Mouse (Mus musculus): Measurements from ENCODE around the gene Acadl.

The Acadl gene

DNA sequence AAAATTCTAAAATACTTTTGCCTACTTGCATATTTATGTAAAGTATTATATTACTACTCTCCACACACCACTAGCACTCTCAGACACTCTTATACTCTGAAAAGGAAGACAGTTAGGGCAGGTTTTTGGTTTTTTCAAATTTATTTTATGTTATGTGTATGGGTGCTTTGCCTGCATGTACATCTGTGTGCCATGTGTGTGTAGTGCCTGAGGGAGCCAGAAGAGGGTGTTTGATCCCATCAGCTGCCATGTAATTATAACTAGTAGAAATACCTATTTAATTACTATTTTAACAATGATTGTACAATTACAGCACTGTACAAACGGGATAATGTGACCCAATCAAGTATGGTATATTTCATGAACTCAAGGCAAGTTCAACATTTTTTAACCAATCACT lies 57.7 kb downstream of the Acadl start:
- in situ Hi-C loops (cut with MboI; ENCODE audit: unreplicated experiment in 2 of 2), result loop anchor here in 1 of 2 experiments (5.0 kb wide), 1 partner anchor 33 kb away; no protein-coding TSS in a partner anchor

DNA sequence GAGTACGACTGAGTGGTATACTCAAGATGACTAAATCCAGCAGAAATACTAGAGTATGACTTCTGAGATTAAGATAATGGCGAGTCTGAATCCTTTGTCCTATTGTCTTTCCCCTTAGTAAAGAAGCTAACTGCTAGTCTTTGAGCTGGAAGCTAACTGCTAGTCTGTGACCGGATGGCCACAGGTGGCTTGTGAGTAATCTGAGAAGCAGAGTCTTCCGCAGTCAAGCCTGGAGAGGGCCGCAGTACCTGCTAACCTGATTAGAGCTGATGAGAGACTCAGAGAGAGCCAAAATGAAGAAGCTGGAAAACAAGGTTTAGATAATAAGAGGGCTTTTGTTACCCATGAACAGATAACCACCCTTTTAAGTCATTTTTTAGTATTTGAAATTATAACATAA lies 58.4 kb downstream of the Acadl start:
- in situ Hi-C loops (cut with MboI; ENCODE audit: unreplicated experiment in 2 of 2), result loop anchor here in 1 of 2 experiments (5.0 kb wide), 1 partner anchor 32 kb away; no protein-coding TSS in a partner anchor

DNA sequence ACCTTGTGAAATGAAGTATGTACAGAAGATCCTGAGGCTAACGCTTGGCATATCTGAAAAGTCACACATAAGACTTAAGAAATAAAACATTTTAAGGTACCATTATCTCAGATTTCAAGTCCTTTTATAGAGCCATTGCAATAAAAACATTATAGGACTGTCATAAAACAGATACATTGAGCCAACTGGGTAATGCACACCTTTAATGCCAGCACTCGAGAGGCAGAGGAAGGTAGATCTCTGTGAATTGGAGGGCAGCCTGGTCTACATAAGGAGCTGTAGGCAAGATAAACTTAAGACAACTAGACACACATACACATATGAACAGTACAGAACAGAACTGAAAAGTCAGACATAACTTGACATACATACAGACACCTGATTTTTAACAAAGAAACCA lies 65.1 kb downstream of the Acadl start:
- in situ Hi-C loops (cut with MboI; ENCODE audit: unreplicated experiment in 2 of 2), result no loop called here

DNA sequence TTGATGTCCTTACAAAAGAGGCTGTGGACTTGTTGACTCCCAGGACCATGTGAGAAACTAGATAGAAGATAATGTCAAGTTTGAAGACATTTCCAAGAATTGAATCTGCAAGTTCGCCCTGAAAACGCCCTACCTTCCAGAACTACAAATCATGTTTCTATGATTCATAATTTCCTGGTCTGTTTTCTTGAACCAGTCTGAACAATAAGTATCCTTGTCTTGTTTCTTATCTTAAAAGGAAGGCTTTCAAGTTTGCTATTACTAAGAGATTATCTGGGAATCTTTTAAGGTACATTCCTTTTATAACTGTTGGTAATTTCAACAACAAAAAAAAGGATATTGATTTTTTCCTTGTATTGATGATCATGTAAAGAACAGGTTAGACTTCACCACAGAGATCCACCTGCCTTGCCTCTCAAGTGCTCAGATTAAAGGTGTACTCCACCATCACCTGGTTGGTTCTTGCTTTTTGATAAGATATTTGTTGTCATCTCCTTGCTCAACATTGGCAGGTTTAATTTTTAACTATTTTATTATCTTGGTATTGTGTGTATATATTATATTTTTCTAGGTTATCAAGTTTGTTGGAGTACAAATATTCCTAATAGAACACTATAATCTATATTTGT lies 70.1 kb downstream of the Acadl start:
- in situ Hi-C loops (cut with MboI; ENCODE audit: unreplicated experiment in 2 of 2), result no loop called here

DNA sequence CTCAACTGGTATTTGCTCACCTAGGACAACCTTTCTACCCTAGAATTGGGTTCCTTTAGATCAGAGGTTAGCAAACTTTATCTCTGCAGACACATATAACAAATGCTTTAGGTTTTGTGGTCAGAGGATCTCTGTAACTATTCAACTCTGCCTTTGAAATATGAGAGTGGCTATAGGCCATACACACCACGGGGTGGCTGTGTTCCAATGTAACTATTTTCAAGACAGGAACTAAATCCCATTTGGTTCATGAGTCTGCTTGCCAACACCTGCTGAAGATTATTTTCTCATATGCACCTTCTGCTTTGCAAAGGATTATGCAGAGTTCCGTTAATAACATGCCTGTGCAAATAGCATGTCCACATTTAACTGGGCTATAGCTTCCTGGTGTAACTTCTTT lies 80.8 kb downstream of the Acadl start:
- in situ Hi-C loops (cut with MboI; ENCODE audit: unreplicated experiment in 2 of 2), result no loop called here

DNA sequence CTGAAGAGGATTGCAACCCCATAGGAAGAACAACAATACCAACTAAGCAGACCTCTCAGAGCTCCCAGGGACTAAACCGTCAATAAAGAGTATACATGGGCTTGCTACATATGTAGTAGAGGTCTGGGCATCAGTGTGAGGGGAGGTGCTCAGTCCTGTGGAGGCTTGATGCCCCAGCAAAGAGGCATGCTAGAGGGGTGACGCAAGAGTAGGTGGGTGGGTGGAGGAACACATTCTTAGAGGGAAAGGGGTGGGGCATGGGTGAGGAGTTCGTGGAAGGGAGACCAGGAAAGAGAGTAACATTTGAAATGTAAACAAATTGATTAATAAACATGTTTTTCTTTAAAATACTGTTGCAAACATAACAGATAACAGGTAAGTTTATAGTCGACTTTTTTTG lies 82.0 kb downstream of the Acadl start:
- in situ Hi-C loops (cut with MboI; ENCODE audit: unreplicated experiment in 2 of 2), result no loop called here
